Mouse (Mus musculus) cerebellum, postnatal 36 days (tissue): Measurements from ENCODE around the gene Phgdh.

Experiments
- DNase-seq, 2 experiments: peaks; one replicate each; pipeline ENCODE4 v3.0.0; 2021 to 2022; ENCODE audit warnings: mixed read lengths in 2 of 2

The Phgdh gene

GRCm38 (mm10) chr3:98339706-98340109, at the start of gene Phgdh:
Gene Phgdh, minus strand, starts transcription at chr3:98339990.
- peak; percentile 19 for DNase-seq

GRCm38 (mm10) chr3:98389305-98389704, 49.5 kb upstream of the Phgdh start:
- no peak for DNase-seq

- DNase-seq: no peak
Measured at GRCm38 (mm10) chr3:98387756-98388155, 48.0 kb upstream of the Phgdh start.

DNA sequence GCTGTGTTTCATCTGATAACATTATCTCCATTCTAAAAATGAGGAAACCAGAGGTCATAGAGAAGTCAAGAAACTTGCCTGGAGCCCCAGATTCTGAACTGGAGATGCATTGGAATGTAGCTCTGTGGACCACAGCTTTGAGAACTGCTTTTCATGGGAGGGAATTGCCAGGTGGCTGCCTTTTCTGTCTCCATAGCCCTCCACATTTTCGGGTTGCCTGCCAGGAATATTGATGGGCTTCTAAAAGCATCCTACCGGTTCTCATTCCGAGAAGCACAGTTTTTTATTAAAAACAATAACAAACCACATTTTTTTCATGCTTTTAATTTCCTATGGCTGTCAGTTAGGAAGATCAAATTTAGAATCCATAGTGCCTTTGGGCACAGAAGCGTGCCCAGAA, 47.3 kb upstream of the Phgdh start:
- no peak for DNase-seq

GRCm38 (mm10) chr3:98383024-98383790, 43.4 kb upstream of the Phgdh start:
- DNase-seq: peak; percentile 50 to 52

DNA sequence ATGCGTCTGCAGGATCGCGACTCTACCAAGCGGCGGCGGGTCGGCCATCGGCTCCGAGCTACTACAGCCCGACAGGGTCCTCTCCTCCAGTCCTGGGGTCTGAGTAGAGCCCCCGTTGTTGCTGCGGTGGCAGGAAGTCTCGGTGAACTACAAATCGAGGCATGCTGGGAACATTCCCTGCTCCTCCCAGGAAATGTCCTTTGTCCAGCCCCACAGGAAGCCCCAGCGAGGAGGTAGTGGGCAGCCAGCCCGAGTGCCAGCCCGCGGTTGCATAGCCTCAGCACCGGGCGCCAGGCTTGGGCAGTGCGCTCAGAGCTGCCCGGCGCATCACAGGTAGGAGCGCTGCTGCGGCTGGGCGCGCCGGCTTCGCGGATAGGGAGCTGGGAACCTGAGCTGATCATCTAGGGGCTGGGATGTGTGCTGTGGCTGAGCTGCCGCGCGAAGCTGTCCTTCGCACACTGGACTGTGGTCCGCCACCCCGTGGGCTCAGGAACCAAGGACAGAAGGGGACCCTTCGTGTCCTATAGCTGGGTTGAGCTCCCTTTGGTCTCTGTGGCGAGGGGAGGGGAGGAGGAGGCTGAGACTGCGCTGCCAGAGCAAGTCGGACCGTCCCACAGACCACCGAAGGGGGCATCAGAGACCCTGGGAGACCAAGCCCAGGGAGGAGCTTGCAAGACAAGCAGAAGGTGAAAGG, 42.6 kb upstream of the Phgdh start, which contains the start of gene Zfp697:
Zfp697 (plus strand) TSS at position 216 of the 694 bp plus-strand sequence.
- peak; percentile 89 to 91 for DNase-seq

DNA sequence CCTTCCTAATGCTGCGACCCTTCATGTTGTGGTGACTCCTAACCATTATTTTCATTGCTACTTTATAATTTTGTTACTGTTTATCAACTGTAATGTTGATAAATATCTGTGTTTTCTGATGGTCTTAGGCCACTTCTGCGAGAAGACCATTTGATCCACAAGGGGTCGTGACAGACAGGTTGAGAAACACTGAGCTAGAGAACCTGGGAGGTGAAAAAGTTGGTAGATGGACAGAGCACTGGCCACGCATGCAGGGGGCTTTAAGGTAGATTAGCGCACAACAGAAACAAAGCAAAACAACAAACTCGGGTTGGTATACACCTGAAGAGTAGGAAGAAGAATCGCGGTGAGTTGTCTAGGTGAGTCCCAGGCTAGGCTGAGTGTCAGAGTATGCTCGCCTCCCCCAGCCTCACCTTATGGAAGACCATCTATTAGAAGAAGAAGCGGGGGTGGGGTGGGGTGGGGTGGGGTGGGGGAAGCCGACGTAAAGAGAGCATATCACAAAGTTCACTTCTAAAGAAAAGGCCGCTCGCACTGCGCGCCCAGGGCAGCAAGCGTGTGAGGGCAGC, 42.0 kb upstream of the Phgdh start:
- DNase-seq: no peak

DNA sequence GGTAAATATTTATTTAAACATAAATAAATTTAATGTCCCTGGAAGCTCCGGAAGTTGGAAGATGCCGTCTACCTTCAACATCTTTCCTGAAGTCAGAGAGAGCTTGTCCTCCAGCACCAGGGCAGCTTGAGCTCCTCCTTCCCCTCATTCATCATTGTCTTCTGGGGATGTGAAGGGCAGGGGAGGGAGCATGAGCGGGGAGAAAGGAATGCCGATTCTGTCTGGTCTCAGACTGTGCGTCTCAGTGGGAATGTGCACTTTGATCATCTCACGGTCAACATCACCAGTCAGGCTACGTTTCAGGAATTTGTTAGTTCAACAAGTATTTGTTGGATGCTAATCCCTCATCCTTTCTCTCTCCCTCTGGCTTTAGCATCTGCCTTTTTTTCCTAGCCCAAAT, 39.4 kb upstream of the Phgdh start:
- no peak for DNase-seq

DNA sequence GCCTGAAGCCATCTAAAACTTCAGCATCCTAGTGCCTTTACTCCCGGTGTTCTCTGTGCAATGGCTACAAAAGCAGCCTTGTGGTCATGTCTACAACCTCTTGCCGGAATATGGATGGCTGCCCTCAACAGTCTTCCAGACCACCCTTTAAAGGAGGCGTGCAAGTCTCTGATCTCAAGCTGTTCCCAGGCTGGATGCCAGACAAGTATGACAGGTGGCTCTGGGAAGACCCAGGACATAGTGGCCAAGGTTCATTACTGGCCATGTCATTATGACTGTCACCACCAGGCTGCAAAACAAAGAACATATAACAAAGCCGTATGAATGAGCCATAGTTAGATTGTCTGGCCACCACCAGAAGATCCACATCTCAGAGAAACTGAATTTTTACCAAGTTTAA, 38.5 kb upstream of the Phgdh start:
- no peak for DNase-seq

GRCm38 (mm10) chr3:98374980-98375379, 35.2 kb upstream of the Phgdh start:
- DNase-seq: no peak

DNA sequence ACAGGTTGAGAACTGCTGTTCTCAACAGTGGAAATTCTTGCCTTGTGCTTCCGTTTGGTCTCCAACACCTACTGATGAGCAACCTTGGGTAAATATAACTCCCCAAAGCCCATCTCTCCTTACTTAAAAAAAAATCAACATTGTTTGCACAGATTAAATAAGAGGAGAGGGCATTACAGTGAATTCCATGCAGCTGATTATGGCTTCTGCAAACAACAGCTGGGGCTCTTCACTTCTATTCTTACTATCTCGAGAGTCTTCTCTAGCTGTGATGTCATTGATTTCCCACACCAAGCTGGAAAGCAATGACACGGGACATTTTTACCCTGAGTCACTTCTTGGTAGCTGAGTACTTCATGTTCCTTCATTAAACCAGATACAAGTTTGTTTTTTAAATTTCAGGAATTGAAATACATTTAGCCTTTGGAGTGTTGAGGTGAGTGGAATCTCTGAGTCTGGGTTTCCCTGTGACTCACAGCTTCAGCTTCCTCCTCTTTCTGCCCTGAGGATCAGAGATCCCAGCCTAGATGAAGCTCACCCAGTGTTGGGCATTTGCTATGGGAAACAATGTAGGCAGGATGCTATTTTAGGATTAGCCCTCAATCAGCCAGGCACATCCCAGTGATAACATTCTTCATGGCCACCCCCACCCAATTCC, 34.4 kb upstream of the Phgdh start:
- DNase-seq: no peak

- no peak for DNase-seq
Measured at GRCm38 (mm10) chr3:98368776-98369175, 29.0 kb upstream of the Phgdh start.

DNA sequence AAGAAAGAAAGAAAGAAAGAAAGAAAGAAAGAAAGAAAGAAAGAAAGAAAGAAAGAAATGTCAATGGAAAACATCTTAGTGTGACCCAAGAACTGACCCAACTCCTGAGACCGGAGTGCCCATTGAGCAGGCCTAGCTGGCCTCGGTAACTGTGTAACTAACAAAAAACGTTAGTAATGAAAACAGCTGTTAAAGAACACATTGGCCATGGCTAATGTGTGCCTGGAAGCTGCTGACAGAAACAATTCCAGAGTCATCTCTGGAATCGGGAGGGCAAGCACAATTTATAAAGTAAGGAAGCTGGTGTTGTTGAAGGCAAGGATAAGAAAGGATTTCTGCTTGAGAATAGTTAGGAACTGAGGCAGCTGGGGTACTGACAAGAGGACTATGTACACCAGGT, 28.5 kb upstream of the Phgdh start:
- DNase-seq: no peak

DNA sequence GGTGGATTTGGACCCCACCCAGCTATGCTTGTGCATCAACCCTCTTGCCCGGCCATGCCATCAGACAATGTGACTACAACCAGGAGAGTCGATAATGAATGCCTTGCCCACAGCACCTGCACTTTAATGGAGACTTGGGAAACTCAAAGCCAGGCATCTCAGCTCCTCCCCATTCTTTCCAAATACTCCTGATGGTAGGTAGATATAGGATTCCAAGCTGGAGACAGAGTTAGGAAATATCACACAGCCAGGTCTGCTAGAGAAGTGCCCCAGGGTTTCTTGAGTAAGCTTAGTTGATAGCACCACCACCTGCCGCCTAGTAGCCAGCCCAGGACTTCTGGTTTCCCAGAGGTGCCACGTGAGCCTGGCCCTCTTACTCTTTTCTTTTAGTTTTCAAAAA, 27.0 kb upstream of the Phgdh start:
- no peak for DNase-seq

DNA sequence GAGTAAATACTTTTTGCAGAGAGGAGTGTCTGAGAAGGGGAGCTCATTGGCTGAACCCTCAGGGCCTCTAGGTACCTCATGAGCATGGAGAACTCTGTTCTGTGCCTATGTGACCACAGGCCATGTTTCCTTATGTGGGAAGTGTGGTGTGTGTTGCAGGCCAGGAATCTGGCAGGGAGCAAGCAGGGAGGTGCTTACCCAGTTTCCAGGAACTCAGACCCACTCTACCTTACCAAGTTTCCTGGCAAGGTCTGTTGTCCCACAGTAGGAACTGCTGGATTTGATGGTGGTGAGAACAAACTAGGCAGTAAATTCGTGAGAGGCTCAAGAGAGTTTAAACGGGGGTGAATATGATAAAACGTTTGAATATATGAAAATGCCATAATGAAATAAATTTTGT, 26.3 kb upstream of the Phgdh start:
- DNase-seq: no peak

- peak in 1 of 2 experiments; percentile 46 for DNase-seq
Measured at GRCm38 (mm10) chr3:98362753-98363152, 23.0 kb upstream of the Phgdh start.

DNA sequence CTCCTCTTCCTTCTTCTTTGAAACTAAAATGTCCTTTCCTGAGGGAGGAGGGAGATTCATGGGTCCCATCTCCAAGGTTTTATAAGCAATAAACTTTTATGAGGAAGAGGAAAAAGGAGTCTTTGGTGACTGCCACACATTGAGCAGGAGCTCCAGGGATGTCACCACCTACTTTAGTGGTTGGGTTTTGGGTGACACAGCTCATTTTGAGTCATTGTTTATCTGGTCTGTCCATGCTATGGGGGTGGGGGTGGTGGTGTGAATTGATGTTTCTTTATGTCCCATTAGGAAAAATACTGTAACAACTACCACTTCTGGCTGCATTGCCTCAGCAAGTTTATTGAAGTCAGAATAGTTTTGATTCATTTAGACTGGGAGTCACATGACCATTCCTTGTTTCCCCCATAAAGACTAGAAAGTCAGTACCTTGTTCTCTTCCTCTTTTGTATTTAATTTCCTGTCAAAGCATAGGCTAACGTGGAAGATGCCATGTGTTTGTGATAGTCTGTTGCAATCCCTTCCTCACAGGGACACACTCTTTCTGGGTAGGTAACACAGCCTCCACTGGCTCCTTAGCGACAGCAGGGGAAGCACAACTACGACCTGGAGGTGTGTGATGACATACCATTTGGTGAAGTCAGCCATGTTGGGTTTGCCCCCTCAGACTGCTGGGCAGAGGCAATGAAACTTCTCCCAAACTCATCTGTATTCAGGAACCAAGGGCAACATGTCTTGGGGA, 17.0 kb upstream of the Phgdh start:
- DNase-seq: no peak

DNA sequence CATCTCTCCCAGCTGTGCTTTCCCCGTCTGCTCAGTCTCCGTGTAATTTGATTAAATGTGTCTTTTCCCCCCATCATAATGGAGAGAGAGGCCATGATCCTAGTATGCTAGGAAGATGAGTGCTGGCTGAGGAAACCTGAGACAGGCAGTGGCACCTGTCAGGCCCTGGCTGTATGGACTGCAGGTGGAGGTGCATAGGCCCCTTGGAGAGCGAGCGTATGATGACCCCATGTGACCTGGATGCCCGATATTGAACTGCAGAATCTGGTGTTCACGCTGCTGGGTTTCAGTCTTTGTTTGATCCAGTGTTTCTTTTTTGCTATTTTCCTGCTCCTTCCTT, 16.2 kb upstream of the Phgdh start:
- DNase-seq: no peak

DNA sequence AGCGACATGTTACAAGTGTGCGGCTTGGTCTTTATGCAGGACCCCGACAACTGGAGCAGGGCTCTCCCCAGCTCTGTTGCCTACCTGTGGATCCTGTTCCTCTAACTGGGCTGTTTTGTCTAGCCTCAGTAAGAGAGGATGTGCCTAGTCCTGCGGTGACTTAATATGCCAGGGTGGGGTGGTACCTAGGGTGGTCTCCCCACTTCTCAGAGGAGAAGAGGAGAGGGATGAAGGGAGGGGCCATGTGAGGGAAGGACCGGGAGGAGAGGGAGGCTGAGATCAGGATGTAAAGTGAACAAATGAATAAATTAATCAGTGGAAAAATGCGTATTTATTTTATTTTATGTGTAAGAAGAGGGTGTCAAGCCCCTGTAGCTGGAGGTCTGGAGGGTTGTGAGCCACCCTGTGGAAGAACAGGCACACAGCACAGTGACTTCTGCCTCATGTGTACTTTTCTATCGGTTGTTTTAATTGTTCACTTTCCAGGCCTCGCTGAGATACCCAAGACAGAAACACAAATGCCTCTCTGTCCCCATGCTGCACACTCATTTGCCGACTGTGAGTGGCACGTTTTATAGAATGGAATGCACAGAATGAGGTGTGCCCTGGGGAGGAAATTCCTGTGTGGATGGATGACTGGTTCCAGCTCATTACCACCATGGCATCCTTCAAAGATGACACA, 15.7 kb upstream of the Phgdh start:
- DNase-seq: no peak

DNA sequence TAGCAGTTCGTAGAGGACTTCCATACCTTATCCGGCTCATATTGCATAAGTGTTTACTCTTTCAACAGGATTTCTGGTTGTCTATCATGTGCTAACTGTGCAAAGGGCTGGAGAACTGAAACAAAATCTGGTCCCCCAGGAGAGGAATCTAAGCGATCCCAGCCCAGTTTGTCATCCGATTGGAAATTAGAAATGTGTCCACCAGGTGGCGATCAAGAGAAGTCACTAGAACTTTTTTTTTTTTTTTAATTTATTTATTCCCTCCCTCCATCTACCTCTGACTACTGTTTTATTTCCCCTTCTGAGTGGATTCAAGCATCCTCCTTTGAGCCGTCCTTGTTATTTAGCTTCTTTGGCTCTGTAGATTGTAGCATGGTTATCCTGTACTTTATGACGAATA, 14.1 kb upstream of the Phgdh start:
- peak; percentile 55 to 72 for DNase-seq

- no peak for DNase-seq
Measured at GRCm38 (mm10) chr3:98348705-98349104, 8.9 kb upstream of the Phgdh start.

DNA sequence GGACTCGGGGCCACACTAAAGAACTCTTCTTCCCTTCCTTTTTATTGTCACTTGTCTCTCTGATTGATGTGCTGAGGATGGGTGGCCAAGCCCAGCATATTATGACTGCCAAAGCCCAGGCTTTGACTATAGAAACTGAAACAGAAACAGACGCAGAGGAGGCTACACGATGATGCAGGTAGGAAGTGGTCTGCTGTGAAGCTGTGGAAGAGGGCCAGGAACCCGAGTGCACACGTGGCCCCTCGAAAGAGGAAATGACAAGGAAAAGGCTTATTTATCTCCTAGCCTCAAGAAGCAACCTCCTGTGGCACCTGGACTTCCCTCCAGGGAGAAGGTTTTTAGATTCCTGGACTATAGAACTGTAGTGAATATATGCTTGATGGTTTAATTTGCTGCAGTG, 8.3 kb upstream of the Phgdh start:
- no peak for DNase-seq
